Mouse (Mus musculus) induced T-regulatory cell, adult 2 months (primary cell): ENCODE results near the gene Fam189a1.

Experiments
- DNase-seq: peaks from one replicate; pipeline ENCODE4 v3.0.0-alpha.2; 2012; ENCODE audit warnings: low read depth

Fam189a1 gene

GRCm38 (mm10) chr7:64949910-64950770 is 206.2 kb downstream of the Fam189a1 start:
- DNase-seq, result peak; percentile 5

- no peak for DNase-seq
Observed at GRCm38 (mm10) chr7:64949465-64949864, 206.9 kb downstream of the Fam189a1 start.

- DNase-seq, result no peak
Observed at GRCm38 (mm10) chr7:64944686-64945085, 211.7 kb downstream of the Fam189a1 start.

- no peak for DNase-seq
Observed at GRCm38 (mm10) chr7:64944175-64944574, 212.2 kb downstream of the Fam189a1 start.

- DNase-seq, result no peak
Observed at GRCm38 (mm10) chr7:64936927-64937326, 219.4 kb downstream of the Fam189a1 start.

GRCm38 (mm10) chr7:64934115-64934514 is 222.3 kb downstream of the Fam189a1 start:
- no peak for DNase-seq

GRCm38 (mm10) chr7:64930980-64931379 is 225.4 kb downstream of the Fam189a1 start:
- DNase-seq, result no peak

- no peak for DNase-seq
Observed at GRCm38 (mm10) chr7:64923918-64924317, 232.5 kb downstream of the Fam189a1 start.

GRCm38 (mm10) chr7:64921189-64921588 is 235.2 kb downstream of the Fam189a1 start:
- no peak for DNase-seq

GRCm38 (mm10) chr7:64920735-64921134 is 235.6 kb downstream of the Fam189a1 start:
- DNase-seq, result no peak

- DNase-seq, result no peak
Observed at GRCm38 (mm10) chr7:64916654-64917053, 239.7 kb downstream of the Fam189a1 start.

GRCm38 (mm10) chr7:64915121-64915520 is 241.2 kb downstream of the Fam189a1 start:
- DNase-seq, result no peak

- DNase-seq, result no peak
Observed at GRCm38 (mm10) chr7:64911945-64912344, 244.4 kb downstream of the Fam189a1 start.

- no peak for DNase-seq
Observed at GRCm38 (mm10) chr7:64910208-64910607, 246.2 kb downstream of the Fam189a1 start.

- no peak for DNase-seq
Observed at GRCm38 (mm10) chr7:64906955-64907354, 249.4 kb downstream of the Fam189a1 start.

GRCm38 (mm10) chr7:64905506-64905905 is 250.9 kb downstream of the Fam189a1 start:
- DNase-seq, result no peak

GRCm38 (mm10) chr7:64900249-64900648 is 256.1 kb downstream of the Fam189a1 start:
- DNase-seq, result no peak

GRCm38 (mm10) chr7:64896587-64896986 is 259.8 kb downstream of the Fam189a1 start:
- no peak for DNase-seq

- no peak for DNase-seq
Observed at GRCm38 (mm10) chr7:64895685-64896101, 260.7 kb downstream of the Fam189a1 start.

GRCm38 (mm10) chr7:64891139-64891538 is 265.2 kb downstream of the Fam189a1 start:
- DNase-seq, result no peak

- DNase-seq, result no peak
Observed at GRCm38 (mm10) chr7:64889919-64890318, 266.5 kb downstream of the Fam189a1 start.

GRCm38 (mm10) chr7:64884187-64884862 is 272.0 kb downstream of the Fam189a1 start:
- no peak for DNase-seq

GRCm38 (mm10) chr7:64882243-64882642 is 274.1 kb downstream of the Fam189a1 start:
- DNase-seq, result no peak
